Mouse (Mus musculus) hindbrain, embryonic 13.5 days (tissue): ENCODE measurements at regions not wholly inside any gene's neighbourhood (a gene's known extent, or its start where the extent isn't known, plus 50 kb on each side); places are given as distances from the start of the nearest gene placed in this dataset.
A peak's percentile ranks its signal among the peaks of the same experiment; 100 is the strongest.
"Not testable (repeated sequence)": the region's sequence is repeated elsewhere in the genome, so short reads cannot be mapped to it uniquely, and the experiment has no call there.

Experiments used
- ATAC-seq: fragments of 200-750 bp; cut with Nextera tagmentation; 2 replicates; pipeline ENCODE4 v1.8.0; 2017; ENCODE audit warnings: moderate TSS enrichment; ENCODE audit not compliant: low FRiP score
- H3K27ac ChIP-seq: fragments of 300-500 bp; sonication (generic); 2 replicates; pipeline ENCODE4 v1.5.1; 2015; ENCODE audit warnings: inconsistent platforms, mild to moderate bottlenecking, moderate library complexity
- H3K27me3 ChIP-seq: fragments of 300-500 bp; sonication (generic); 2 replicates; pipeline ENCODE4 v1.6.1; 2015; ENCODE audit warnings: mild to moderate bottlenecking, inconsistent platforms
- H3K36me3 ChIP-seq: fragments of 300-500 bp; sonication (generic); 2 replicates; pipeline ENCODE4 v1.6.1; 2015; ENCODE audit warnings: mild to moderate bottlenecking, inconsistent platforms
- H3K4me1 ChIP-seq: fragments of 300-500 bp; sonication (generic); replicated peaks from 2 replicates; pipeline ENCODE4 v1.6.1; 2015; ENCODE audit warnings: inconsistent platforms
- H3K4me2 ChIP-seq: fragments of 300-500 bp; sonication (generic); 2 replicates; pipeline ENCODE4 v1.6.1; 2015; ENCODE audit warnings: inconsistent platforms, mild to moderate bottlenecking, moderate library complexity
- H3K4me3 ChIP-seq: fragments of 300-500 bp; sonication (generic); 2 replicates; pipeline ENCODE4 v1.5.1; 2015; ENCODE audit warnings: mild to moderate bottlenecking, inconsistent platforms
- H3K9ac ChIP-seq: fragments of 300-500 bp; sonication (generic); 2 replicates; pipeline ENCODE4 v1.6.1; 2015; ENCODE audit warnings: mild to moderate bottlenecking, inconsistent platforms
- H3K9me3 ChIP-seq: fragments of 300-500 bp; sonication (generic); 2 replicates; pipeline ENCODE4 v1.6.1; 2016; ENCODE audit warnings: inconsistent platforms
- WGBS: fragments of 180-500 bp; shearing (Covaris S2); methylation state at CpG from one replicate; pipeline ENCODE4 v1.1.7; 2015; 5-methylcytosine and 5-hydroxymethylcytosine counted together

- WGBS = 22% methylated on average over 3 of the region's 3 CpGs
- no peaks in the 10 kb centered on the region; the same call in 1 of the 2 replicates for H3K9me3 ChIP-seq
- H3K4me3 ChIP-seq = no peak overlapping the region
- H3K4me1 ChIP-seq = no peaks in the 10 kb centered on the region
- no peak overlapping the region for H3K4me2 ChIP-seq
- H3K36me3 ChIP-seq = no peaks in the 10 kb centered on the region
- no peak overlapping the region for H3K9ac ChIP-seq
- peak; percentile 57; the same call in 1 of the 2 replicates for ATAC-seq
- no peak overlapping the region for H3K27ac ChIP-seq
- H3K27me3 ChIP-seq = no peaks in the 10 kb centered on the region
Observed at GRCm38 (mm10) chr8:28487913-28488312, 1040.4 kb downstream of the Poteg start.

DNA sequence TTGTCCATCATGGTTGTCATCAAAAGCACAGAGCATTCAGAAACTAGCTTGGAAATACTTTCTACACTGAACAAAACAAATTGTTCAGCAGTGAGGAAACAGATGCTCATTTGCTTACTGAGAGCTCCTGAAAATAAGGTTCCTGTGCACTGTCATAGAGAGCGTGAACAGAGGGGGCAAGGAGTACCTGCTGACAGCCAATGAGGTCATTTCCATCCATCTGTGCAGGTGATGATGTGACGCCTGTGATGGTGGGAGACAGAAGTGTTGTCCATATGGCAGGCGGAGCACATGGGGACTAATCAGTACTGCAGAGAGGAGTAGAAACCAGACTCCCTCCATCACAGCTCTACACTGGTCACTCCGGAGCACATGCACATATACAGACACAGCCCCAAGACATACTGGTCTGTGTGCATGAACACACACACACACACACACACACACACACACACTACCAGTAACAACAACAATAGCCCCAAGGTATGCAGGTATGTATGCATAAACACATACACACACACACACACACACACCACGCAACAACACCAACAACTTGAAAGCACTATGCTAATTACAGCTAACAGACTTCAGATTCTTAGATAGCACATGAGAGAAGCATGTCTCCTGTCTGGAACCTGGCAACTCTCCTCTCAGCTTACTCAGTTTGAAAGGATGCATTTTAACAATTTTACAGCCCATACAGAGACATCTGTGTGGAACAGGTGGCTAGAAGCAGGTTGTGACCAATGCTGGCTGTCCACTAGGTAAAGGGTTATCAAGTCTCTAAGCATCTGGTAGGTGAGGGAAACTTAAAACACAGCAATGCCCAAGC lies 1056.2 kb downstream of the Poteg start:
- H3K9me3 ChIP-seq = no peaks in the 10 kb centered on the region
- H3K4me1 ChIP-seq = no peaks in the 10 kb centered on the region
- 89% methylated on average over 5 of the region's 5 CpGs for WGBS
- ATAC-seq = peak; percentile 36; the same call in 1 of the 2 replicates
- H3K27ac ChIP-seq = no peak overlapping the region
- no peak overlapping the region for H3K4me3 ChIP-seq
- no peak overlapping the region for H3K9ac ChIP-seq
- H3K27me3 ChIP-seq = no peaks in the 10 kb centered on the region
- no peaks in the 10 kb centered on the region for H3K36me3 ChIP-seq
- H3K4me2 ChIP-seq = no peak overlapping the region

- H3K9me3 ChIP-seq, H3K9ac ChIP-seq, H3K4me1 ChIP-seq, H3K27ac ChIP-seq, ATAC-seq, H3K4me2 ChIP-seq, H3K36me3 ChIP-seq, H3K27me3 ChIP-seq, H3K4me3 ChIP-seq: not testable (repeated sequence)
- WGBS = 87% methylated on average over 1 of the region's 1 CpGs
Observed at GRCm38 (mm10) chr8:28523506-28523905, 1076.0 kb downstream of the Poteg start.

- Histone ChIP-seq H3K27me3 (no peaks in the 10 kb centered on the region), H3K27ac (no peak overlapping the region), H3K36me3 (no peaks in the 10 kb centered on the region), H3K9me3 (0 out of 2 replicates have a peak, but pooled peaks cover 3% of the 10 kb centered on the region), H3K4me3 (no peak overlapping the region), H3K9ac (no peak overlapping the region), H3K4me2 (no peak overlapping the region), H3K4me1 (no peaks in the 10 kb centered on the region)
- ATAC-seq = no peak
Observed at GRCm38 (mm10) chr8:28547236-28547635, 1099.8 kb downstream of the Poteg start.

- WGBS = 82% methylated on average over 9 of the region's 9 CpGs
- H3K36me3 ChIP-seq = no peaks in the 10 kb centered on the region
- H3K27me3 ChIP-seq = no peaks in the 10 kb centered on the region
- no peak for ATAC-seq
- H3K27ac ChIP-seq = no peak overlapping the region
- H3K9ac ChIP-seq = no peak overlapping the region
- no peak overlapping the region for H3K4me3 ChIP-seq
- H3K4me1 ChIP-seq = no peaks in the 10 kb centered on the region
- H3K4me2 ChIP-seq = no peak overlapping the region
- H3K9me3 ChIP-seq = no peaks in the 10 kb centered on the region
Observed at GRCm38 (mm10) chr8:28559881-28560280, 1112.4 kb downstream of the Poteg start.

GRCm38 (mm10) chr8:28579250-28579651 lies 1131.8 kb downstream of the Poteg start:
- no peak for ATAC-seq
- peak overlapping the region; percentile 21; the same call in 1 of the 2 replicates for H3K4me2 ChIP-seq
- 42% methylated on average over 8 of the region's 8 CpGs for WGBS

DNA sequence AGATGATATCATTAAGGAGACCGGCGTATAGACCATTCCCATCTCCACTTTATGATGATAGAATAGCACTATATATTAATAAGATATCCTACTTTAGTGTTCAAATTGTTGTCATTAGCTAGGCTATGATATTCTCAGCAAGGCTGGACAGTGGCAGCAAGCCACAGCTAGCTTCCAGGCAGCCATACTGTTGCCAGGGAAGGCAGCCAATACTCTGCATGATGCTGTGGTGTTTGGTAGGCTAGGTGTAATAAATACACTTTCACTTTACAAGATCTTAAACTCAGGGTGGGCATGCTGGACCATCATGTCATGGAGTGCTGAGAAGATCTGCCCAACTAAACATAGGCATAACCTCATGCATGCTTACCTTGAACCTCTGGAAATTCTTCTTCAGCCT lies 1133.4 kb downstream of the Poteg start:
- Histone ChIP-seq H3K27me3 (no peaks in the 10 kb centered on the region), H3K36me3 (no peaks in the 10 kb centered on the region)
- WGBS = 100% methylated on average over 2 of the region's 2 CpGs

More at GRCm38 (mm10) chr8:28579250-28579651, 1131.8 kb downstream of the Poteg start:
- H3K9me3 ChIP-seq = no peaks in the 10 kb centered on the region
- no peak overlapping the region for H3K27ac ChIP-seq
- H3K27me3 ChIP-seq = no peaks in the 10 kb centered on the region
- no peak overlapping the region for H3K9ac ChIP-seq
- no peaks in the 10 kb centered on the region for H3K36me3 ChIP-seq
- H3K4me1 ChIP-seq = no peaks in the 10 kb centered on the region
- no peak overlapping the region for H3K4me3 ChIP-seq

DNA sequence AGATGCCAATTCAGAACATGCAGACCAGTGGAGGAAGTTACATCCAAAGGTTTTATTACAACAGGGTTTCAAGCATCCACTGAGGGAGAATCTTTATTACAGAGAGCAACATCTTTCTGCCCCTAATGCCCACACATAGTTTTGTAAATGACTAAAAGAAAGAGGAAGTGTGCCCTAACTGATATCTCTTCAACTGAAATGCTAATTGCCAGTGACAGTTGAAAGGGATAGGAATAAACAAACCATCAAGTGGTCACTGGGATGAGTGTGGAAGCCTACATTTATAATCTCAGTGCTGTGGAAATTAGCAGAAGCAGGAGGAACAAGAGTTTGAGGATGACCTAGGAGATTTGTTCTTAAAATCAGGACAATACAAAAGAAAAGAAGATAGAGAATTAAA lies 1142.5 kb downstream of the Poteg start:
- no peak for ATAC-seq
- no peak overlapping the region for H3K27ac ChIP-seq
- H3K4me2 ChIP-seq = no peak overlapping the region
- H3K9me3 ChIP-seq = no peaks in the 10 kb centered on the region
- H3K27me3 ChIP-seq = no peaks in the 10 kb centered on the region
- H3K4me1 ChIP-seq = no peaks in the 10 kb centered on the region
- H3K36me3 ChIP-seq = no peaks in the 10 kb centered on the region
- no peak overlapping the region for H3K9ac ChIP-seq
- no peak overlapping the region for H3K4me3 ChIP-seq

More for the DNA sequence above, 1133.4 kb downstream of the Poteg start:
- no peak overlapping the region for H3K27ac ChIP-seq
- no peak overlapping the region for H3K4me2 ChIP-seq
- H3K4me3 ChIP-seq = no peak overlapping the region
- H3K9me3 ChIP-seq = no peaks in the 10 kb centered on the region
- no peak overlapping the region for H3K9ac ChIP-seq
- no peak for ATAC-seq
- no peaks in the 10 kb centered on the region for H3K4me1 ChIP-seq

- no peak overlapping the region for H3K27ac ChIP-seq
- no peak for ATAC-seq
- no peak overlapping the region for H3K4me2 ChIP-seq
- H3K27me3 ChIP-seq = no peaks in the 10 kb centered on the region
- H3K9ac ChIP-seq = no peak overlapping the region
- no peaks in the 10 kb centered on the region for H3K9me3 ChIP-seq
- no peak overlapping the region for H3K4me3 ChIP-seq
- H3K36me3 ChIP-seq = no peaks in the 10 kb centered on the region
- H3K4me1 ChIP-seq = no peaks in the 10 kb centered on the region
- WGBS = 92% methylated on average over 3 of the region's 3 CpGs
Observed at GRCm38 (mm10) chr8:28593238-28593637, 1145.8 kb downstream of the Poteg start.

GRCm38 (mm10) chr8:28594191-28594590 lies 1146.7 kb downstream of the Poteg start:
- 74% methylated on average over 12 of the region's 12 CpGs for WGBS
- H3K4me2 ChIP-seq = no peak overlapping the region
- no peak overlapping the region for H3K4me3 ChIP-seq
- H3K36me3 ChIP-seq = no peaks in the 10 kb centered on the region
- H3K27ac ChIP-seq = no peak overlapping the region
- no peaks in the 10 kb centered on the region for H3K4me1 ChIP-seq
- no peaks in the 10 kb centered on the region for H3K9me3 ChIP-seq
- no peak for ATAC-seq
- H3K9ac ChIP-seq = no peak overlapping the region
- no peaks in the 10 kb centered on the region for H3K27me3 ChIP-seq

DNA sequence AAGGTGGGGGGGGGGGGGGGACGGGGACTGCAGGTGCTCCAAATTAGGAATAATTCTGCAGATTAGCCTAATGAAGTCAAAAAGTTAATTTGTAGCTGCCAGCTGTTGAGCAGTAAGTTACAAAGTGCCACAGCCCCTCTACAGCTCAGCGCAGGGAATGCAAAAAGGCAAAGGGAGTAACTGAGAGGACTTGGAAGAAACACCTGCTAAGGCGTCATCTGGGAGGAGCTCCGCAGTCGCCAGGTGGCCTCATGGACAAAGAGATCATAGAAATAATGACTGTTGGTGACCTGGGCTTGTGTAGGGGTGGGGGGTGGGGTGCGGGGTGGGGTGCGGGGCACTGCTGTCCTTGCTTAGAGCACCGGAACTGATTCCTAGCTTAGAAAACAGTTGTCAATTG lies 1147.1 kb downstream of the Poteg start:
- WGBS = 47% methylated on average over 8 of the region's 8 CpGs

GRCm38 (mm10) chr8:28595880-28596279 lies 1148.4 kb downstream of the Poteg start:
- Histone ChIP-seq H3K4me3 (no peak overlapping the region), H3K36me3 (no peaks in the 10 kb centered on the region), H3K4me1 (no peaks in the 10 kb centered on the region), H3K27me3 (no peaks in the 10 kb centered on the region), H3K4me2 (no peak overlapping the region), H3K27ac (no peak overlapping the region), H3K9ac (no peak overlapping the region), H3K9me3 (no peaks in the 10 kb centered on the region)
- 92% methylated on average over 5 of the region's 5 CpGs for WGBS
- no peak for ATAC-seq

More for the DNA sequence above, 1147.1 kb downstream of the Poteg start:
- H3K9me3 ChIP-seq = no peaks in the 10 kb centered on the region
- H3K4me3 ChIP-seq = no peak overlapping the region
- no peak overlapping the region for H3K27ac ChIP-seq
- H3K9ac ChIP-seq = no peak overlapping the region
- H3K4me1 ChIP-seq = no peaks in the 10 kb centered on the region
- H3K4me2 ChIP-seq = no peak overlapping the region
- H3K36me3 ChIP-seq = no peaks in the 10 kb centered on the region
- ATAC-seq = no peak
- H3K27me3 ChIP-seq = no peaks in the 10 kb centered on the region
